Mouse (Mus musculus): ENCODE measurements at regions not wholly inside any gene's neighbourhood (a gene's known extent, or its start where the extent isn't known, plus 50 kb on each side); places are given as distances from the start of the nearest gene placed in this dataset.

DNA sequence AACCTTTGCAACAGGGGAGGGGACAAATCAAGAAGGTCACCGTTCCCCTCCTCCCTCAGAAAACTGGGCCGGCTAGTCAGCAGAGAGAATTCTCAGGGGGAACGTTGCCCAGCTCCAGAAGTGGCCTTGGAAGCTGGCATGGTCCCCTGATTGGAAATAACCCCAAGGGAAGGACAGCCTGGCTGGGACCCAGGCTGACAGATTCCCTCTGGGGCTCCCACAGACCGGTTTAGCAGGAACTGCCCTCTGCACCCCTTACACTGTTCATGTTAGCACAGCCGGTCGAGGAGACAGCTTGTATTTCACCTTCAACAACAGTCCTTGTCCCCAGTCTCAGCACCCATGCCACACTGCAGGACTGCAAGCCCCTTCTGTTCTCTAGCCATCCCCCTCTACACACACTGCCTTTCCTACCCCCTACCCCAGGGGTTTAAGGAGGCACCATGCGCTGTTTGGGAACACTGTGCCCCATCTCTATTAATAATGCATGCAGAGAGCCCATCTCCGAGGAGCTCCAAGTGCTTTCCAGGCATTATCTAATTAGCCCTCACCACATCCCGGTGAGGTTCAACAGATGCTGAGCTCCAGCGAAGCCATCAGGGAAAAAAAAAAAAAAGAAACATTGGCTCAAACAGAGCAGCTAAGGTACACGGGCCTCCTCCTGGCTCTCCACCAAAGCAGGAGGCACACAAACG lies 106.5 kb upstream of the Jarid2 start:
- TF ChIP-seq CTCF (IDR thresholded peaks at IDR 0.05; ENCODE audit: control insufficient read depth, insufficient read depth, low read length) (no peak), POLR2A (IDR thresholded peaks at IDR 0.05; ENCODE audit: borderline replicate concordance, control insufficient read depth, low read depth, low read length) (no peak)

Data from bone marrow, adult 2 months (tissue).